Mouse (Mus musculus) hindbrain, embryonic 10.5 days (tissue): ENCODE measurements around the gene Rspo3. TPM values are rescaled to one million over a fixed set of nuclear protein-coding genes. Genes with fewer than 3 reads are reported as not detected.

ENCODE experiments used
- DNase-seq: peaks from one replicate; pipeline ENCODE4 v3.0.0-alpha.2; 2017; ENCODE audit warnings: low spot score
- H3K27ac ChIP-seq: fragments of 300-500 bp; sonication (generic); 2 replicates; pipeline ENCODE4 v1.5.1; 2016; ENCODE audit warnings: mild to moderate bottlenecking, moderate library complexity
- H3K27me3 ChIP-seq: fragments of 300-500 bp; sonication (generic); 2 replicates; pipeline ENCODE4 v1.6.1; 2016; ENCODE audit warnings: mild to moderate bottlenecking; ENCODE audit not compliant: poor library complexity, insufficient read depth, severe bottlenecking
- H3K36me3 ChIP-seq: fragments of 300-500 bp; sonication (generic); 2 replicates; pipeline ENCODE4 v1.6.1; 2016; ENCODE audit warnings: mild to moderate bottlenecking, moderate library complexity
- H3K4me1 ChIP-seq: fragments of 300-500 bp; sonication (generic); replicated peaks from 2 replicates; pipeline ENCODE4 v1.6.1; 2016; ENCODE audit warnings: mild to moderate bottlenecking
- H3K4me3 ChIP-seq: fragments of 300-500 bp; sonication (generic); 2 replicates; pipeline ENCODE4 v1.5.1; 2016; ENCODE audit warnings: mild to moderate bottlenecking, moderate library complexity
- H3K9me3 ChIP-seq: fragments of 300-500 bp; sonication (generic); 2 replicates; pipeline ENCODE4 v1.6.1; 2016; ENCODE audit warnings: mild to moderate bottlenecking, moderate library complexity
- WGBS: fragments of 180-500 bp; shearing (Covaris S2); methylation state at CpG from one replicate; pipeline ENCODE4 v1.1.7; 2016; 5-methylcytosine and 5-hydroxymethylcytosine counted together
- polyA plus RNA-seq: library from polyadenylated mRNA; unstranded; fragments of >200 nt; fragmentation: Nextera tagmentation; extraction: Ambion mirVana; gene quantifications from 2 replicates; pipeline ENCODE4 v1.2.1, GENCODE M21; 2016

Rspo3 gene
- polyA plus RNA-seq, result 4.6 and 10.5 TPM in 2 replicates

GRCm38 (mm10) chr10:29535546-29536260 is at the start of gene Rspo3:
Gene Rspo3 (minus strand): TSS chr10:29535867.
- peaks cover 51% of the 10 kb centered on the region for H3K27me3 ChIP-seq
- H3K4me1 ChIP-seq, result peaks cover 27% of the 10 kb centered on the region
- peak; percentile 71 for DNase-seq
- under 1% methylated on average over 44 of the region's 44 CpGs for WGBS
- H3K36me3 ChIP-seq, result no peaks in the 10 kb centered on the region
- no peaks in the 10 kb centered on the region for H3K9me3 ChIP-seq
- peak within 1 kb of the TSS; percentile 75 for H3K4me3 ChIP-seq
- peak within 1 kb of the TSS; percentile 78 for H3K27ac ChIP-seq

- 68% methylated on average over 3 of the region's 3 CpGs for WGBS
- no peaks in the 10 kb centered on the region for H3K27me3 ChIP-seq
- H3K36me3 ChIP-seq, result no peaks in the 10 kb centered on the region
- H3K27ac ChIP-seq, result no peak overlapping the region
- no peaks in the 10 kb centered on the region for H3K9me3 ChIP-seq
- no peaks in the 10 kb centered on the region for H3K4me1 ChIP-seq
- no peak for DNase-seq
- no peak overlapping the region for H3K4me3 ChIP-seq
Measured at GRCm38 (mm10) chr10:29581940-29582339, 46.3 kb upstream of the Rspo3 start.

GRCm38 (mm10) chr10:29581476-29581875 is 45.8 kb upstream of the Rspo3 start:
- 88% methylated on average over 3 of the region's 3 CpGs for WGBS
- no peak overlapping the region for H3K27ac ChIP-seq
- no peaks in the 10 kb centered on the region for H3K9me3 ChIP-seq
- H3K4me1 ChIP-seq, result no peaks in the 10 kb centered on the region
- H3K27me3 ChIP-seq, result no peaks in the 10 kb centered on the region
- no peaks in the 10 kb centered on the region for H3K36me3 ChIP-seq
- no peak for DNase-seq
- H3K4me3 ChIP-seq, result no peak overlapping the region

GRCm38 (mm10) chr10:29555983-29556382 is 20.3 kb upstream of the Rspo3 start:
- Histone ChIP-seq H3K4me1 (no peaks in the 10 kb centered on the region), H3K4me3 (no peak overlapping the region), H3K27ac (no peak overlapping the region), H3K36me3 (no peaks in the 10 kb centered on the region), H3K27me3 (no peaks in the 10 kb centered on the region), H3K9me3 (no peaks in the 10 kb centered on the region)
- 84% methylated on average over 2 of the region's 2 CpGs for WGBS
- DNase-seq, result no peak

GRCm38 (mm10) chr10:29554365-29554764 is 18.7 kb upstream of the Rspo3 start:
- H3K27ac ChIP-seq, result no peak overlapping the region
- no peak overlapping the region for H3K4me3 ChIP-seq
- DNase-seq, result no peak
- WGBS, result 69% methylated on average over 2 of the region's 2 CpGs
- no peaks in the 10 kb centered on the region for H3K4me1 ChIP-seq
- H3K27me3 ChIP-seq, result no peaks in the 10 kb centered on the region
- H3K36me3 ChIP-seq, result no peaks in the 10 kb centered on the region
- no peaks in the 10 kb centered on the region for H3K9me3 ChIP-seq

GRCm38 (mm10) chr10:29542982-29543381 is 7.3 kb upstream of the Rspo3 start:
- H3K36me3 ChIP-seq, result no peaks in the 10 kb centered on the region
- WGBS, result 86% methylated on average over 3 of the region's 3 CpGs
- no peaks in the 10 kb centered on the region for H3K4me1 ChIP-seq
- H3K27ac ChIP-seq, result no peak overlapping the region
- DNase-seq, result no peak
- 0 out of 2 replicates have a peak, but pooled peaks cover 4% of the 10 kb centered on the region for H3K27me3 ChIP-seq
- no peaks in the 10 kb centered on the region for H3K9me3 ChIP-seq
- no peak overlapping the region for H3K4me3 ChIP-seq

GRCm38 (mm10) chr10:29539516-29539915 is 3.8 kb upstream of the Rspo3 start:
- no peaks in the 10 kb centered on the region for H3K36me3 ChIP-seq
- peaks cover 12% of the 10 kb centered on the region for H3K4me1 ChIP-seq
- 91% methylated on average over 2 of the region's 2 CpGs for WGBS
- no peak for DNase-seq
- no peaks in the 10 kb centered on the region for H3K9me3 ChIP-seq
- H3K27me3 ChIP-seq, result peaks cover 33% of the 10 kb centered on the region
- no peak overlapping the region for H3K27ac ChIP-seq
- H3K4me3 ChIP-seq, result no peak overlapping the region

GRCm38 (mm10) chr10:29538791-29539190 is 3.1 kb upstream of the Rspo3 start:
- H3K4me3 ChIP-seq, result no peak overlapping the region
- H3K27ac ChIP-seq, result no peak overlapping the region
- H3K27me3 ChIP-seq, result peaks cover 41% of the 10 kb centered on the region
- no peak for DNase-seq
- H3K9me3 ChIP-seq, result no peaks in the 10 kb centered on the region
- 91% methylated on average over 2 of the region's 2 CpGs for WGBS
- H3K36me3 ChIP-seq, result no peaks in the 10 kb centered on the region
- H3K4me1 ChIP-seq, result peaks cover 19% of the 10 kb centered on the region

- Histone ChIP-seq H3K36me3 (no peaks in the 10 kb centered on the region), H3K4me3 (peak overlapping the region; percentile 75), H3K27me3 (peaks cover 51% of the 10 kb centered on the region), H3K9me3 (no peaks in the 10 kb centered on the region), H3K4me1 (peaks cover 27% of the 10 kb centered on the region), H3K27ac (peak overlapping the region; percentile 53)
- no peak for DNase-seq
- 0% methylated on average over 7 of the region's 7 CpGs for WGBS
Measured at GRCm38 (mm10) chr10:29534830-29535227, 838 bp downstream of the Rspo3 start.

GRCm38 (mm10) chr10:29533846-29534829 is 1.5 kb downstream of the Rspo3 start:
- peak overlapping the region; percentile 53 for H3K27ac ChIP-seq
- WGBS, result under 1% methylated on average over 24 of the region's 24 CpGs
- no peaks in the 10 kb centered on the region for H3K9me3 ChIP-seq
- H3K4me1 ChIP-seq, result peaks cover 27% of the 10 kb centered on the region
- H3K36me3 ChIP-seq, result no peaks in the 10 kb centered on the region
- peaks cover 51% of the 10 kb centered on the region for H3K27me3 ChIP-seq
- DNase-seq, result peak; percentile 56
- H3K4me3 ChIP-seq, result peak overlapping the region; percentile 75

GRCm38 (mm10) chr10:29532821-29533715 is 2.6 kb downstream of the Rspo3 start:
- Histone ChIP-seq H3K36me3 (no peaks in the 10 kb centered on the region), H3K9me3 (no peaks in the 10 kb centered on the region), H3K4me1 (peaks cover 27% of the 10 kb centered on the region), H3K27me3 (peaks cover 47% of the 10 kb centered on the region), H3K4me3 (peak overlapping the region; percentile 75), H3K27ac (peak overlapping the region; percentile 50; the same call in 1 of the 2 replicates)
- DNase-seq, result peak; percentile 83
- WGBS, result 1% methylated on average over 30 of the region's 30 CpGs

- no peaks in the 10 kb centered on the region for H3K9me3 ChIP-seq
- no peaks in the 10 kb centered on the region for H3K4me1 ChIP-seq
- WGBS, result 98% methylated on average over 1 of the region's 1 CpGs
- DNase-seq, result no peak
- no peak overlapping the region for H3K27ac ChIP-seq
- H3K4me3 ChIP-seq, result no peak overlapping the region
- H3K27me3 ChIP-seq, result no peaks in the 10 kb centered on the region
- H3K36me3 ChIP-seq, result no peaks in the 10 kb centered on the region
Measured at GRCm38 (mm10) chr10:29513563-29513962, 22.1 kb downstream of the Rspo3 start.
